Mouse (Mus musculus): ENCODE measurements at regions not wholly inside any gene's neighbourhood (a gene's known extent, or its start where the extent isn't known, plus 50 kb on each side); places are given as distances from the start of the nearest gene placed in this dataset.
"Not testable (repeated sequence)": the region's sequence is repeated elsewhere in the genome, so short reads cannot be mapped to it uniquely, and the experiment has no call there.

- not testable (repeated sequence) for TF ChIP-seq CTCF, POLR2A (IDR thresholded peaks at IDR 0.05; ENCODE audit: extremely low read depth, insufficient read depth, low read length)
Observed at GRCm38 (mm10) chr1:65873691-65874090, 52.6 kb upstream of the Crygf start.

Data from cortical plate, adult 2 months (tissue).